Mouse (Mus musculus) ES-E14 (cell line): Measurements from ENCODE around the gene Cul3. TPM values are rescaled to one million over a fixed set of nuclear protein-coding genes. Genes with fewer than 3 reads are reported as not detected.
A peak's percentile ranks its signal among the peaks of the same experiment; 100 is the strongest.

Source experiments
- DNase-seq: peaks from one replicate; pipeline ENCODE4 v3.0.0-alpha.2; 2013; ENCODE audit warnings: low read depth, low spot score
- H3K27ac ChIP-seq: 2 replicates; pipeline ENCODE4 v1.5.1; 2012; ENCODE audit warnings: low read depth, mild to moderate bottlenecking, low read length, moderate library complexity, mixed read lengths; ENCODE audit not compliant: poor library complexity, insufficient read depth, severe bottlenecking
- H3K36me3 ChIP-seq: 2 replicates; pipeline ENCODE4 v1.6.1; 2012; ENCODE audit warnings: mild to moderate bottlenecking, low read length, moderate library complexity, mixed read lengths; ENCODE audit not compliant: control insufficient read depth, poor library complexity, insufficient read depth, severe bottlenecking
- H3K4me1 ChIP-seq, 2 experiments: fragments of 150-350 bp in 1 of 2; sonication (generic) in 1 of 2; 2 replicates each; pipeline ENCODE4 v1.6.1; 2012; ENCODE audit warnings: low read length in 2 of 2, mild to moderate bottlenecking in 1 of 2, mixed read lengths in 1 of 2; ENCODE audit not compliant: control insufficient read depth in 2 of 2, insufficient read depth in 2 of 2, poor library complexity in 1 of 2
- H3K4me3 ChIP-seq, 2 experiments: fragments of 150-350 bp in 1 of 2; sonication (generic) in 1 of 2; 2 replicates each; pipeline ENCODE4 v1.5.1; 2012; ENCODE audit warnings: low read length in 2 of 2, low read depth in 1 of 2, mild to moderate bottlenecking in 1 of 2, mixed read lengths in 1 of 2; ENCODE audit not compliant: insufficient read depth in 1 of 2, poor library complexity in 1 of 2, severe bottlenecking in 1 of 2
- H3K9ac ChIP-seq: 2 replicates; pipeline ENCODE4 v1.6.1; 2012; ENCODE audit warnings: low read depth, mild to moderate bottlenecking, low read length, mixed read lengths; ENCODE audit not compliant: poor library complexity, insufficient read depth, severe bottlenecking
- H3K9me3 ChIP-seq: fragments of 150-350 bp; sonication (generic); 2 replicates; pipeline ENCODE4 v1.6.1; 2012; ENCODE audit warnings: low read depth, mild to moderate bottlenecking, low read length; ENCODE audit not compliant: control insufficient read depth, insufficient read depth
- CHD2 ChIP-seq: IDR thresholded peaks from 2 replicates; pipeline ENCODE4 v1.6.1; 2014; ENCODE audit warnings: mild to moderate bottlenecking, low read depth, low read length, inconsistent platforms
- HCFC1 ChIP-seq: IDR thresholded peaks from 2 replicates; pipeline ENCODE4 v1.6.1; 2012; ENCODE audit warnings: low read length, inconsistent platforms, borderline replicate concordance; ENCODE audit not compliant: insufficient read depth
- MAFK ChIP-seq: IDR thresholded peaks from 2 replicates; pipeline ENCODE4 v1.6.1; 2014; ENCODE audit warnings: mild to moderate bottlenecking, low read depth, low read length, inconsistent platforms; ENCODE audit not compliant: insufficient read depth
- ZC3H11A ChIP-seq: IDR thresholded peaks from 2 replicates; pipeline ENCODE4 v1.6.1; 2012; ENCODE audit warnings: low read depth, mild to moderate bottlenecking, inconsistent platforms, low read length, borderline replicate concordance
- ZNF384 ChIP-seq: IDR thresholded peaks from 2 replicates; pipeline ENCODE4 v1.6.1; 2012; ENCODE audit warnings: low read depth, low read length, inconsistent platforms
- in situ Hi-C, 2 experiments: fragments of 600-800 bp; cut with MboI; formaldehyde crosslinking; loops; one replicate each; pipeline ENCODE4 v1.15.1; 2025; ENCODE audit warnings: low sequenced_read_pairs in 2 of 2, inconsistent platforms in 1 of 2; ENCODE audit not compliant: unreplicated experiment in 2 of 2
- total RNA-seq: library from RNA; depleted of rRNA; stranded (reverse); fragments of 300-350 nt; gene quantifications from 2 replicates; pipeline ENCODE4 v1.2.3, GENCODE M21; 2012

Gene Cul3
- total RNA-seq, 1 experiment: 89.7 TPM

DNA sequence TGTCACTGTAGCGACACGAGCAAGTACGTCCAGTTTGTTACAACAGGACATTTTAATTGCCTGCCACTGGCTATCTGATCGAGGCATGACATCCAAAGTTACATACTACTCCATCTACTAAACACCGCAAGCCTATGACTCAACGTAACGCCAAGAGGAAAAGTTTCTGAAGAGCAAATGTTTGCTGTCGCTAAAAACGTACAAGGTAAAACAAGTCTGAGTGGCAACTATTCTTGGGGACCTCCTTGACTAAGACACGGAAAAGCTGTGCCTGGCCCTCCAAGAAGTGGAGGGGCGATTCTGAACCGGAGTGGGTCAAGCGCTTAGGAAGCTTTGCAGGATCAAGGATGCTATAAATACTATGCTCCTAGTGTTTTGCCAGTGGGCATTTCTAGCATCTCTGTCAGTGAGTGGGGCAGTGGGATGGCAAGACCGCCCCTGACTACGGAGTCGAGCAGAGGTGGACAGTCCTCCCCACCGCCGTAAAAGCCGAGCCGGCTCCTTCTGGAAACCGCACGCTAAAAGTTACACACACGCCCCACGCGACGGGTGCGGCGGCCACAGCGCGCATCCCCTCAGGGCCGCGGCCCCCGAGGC, 757 bp downstream of the Cul3 start:
- no peaks in the 10 kb centered on the region for H3K36me3 ChIP-seq
- TF ChIP-seq ZC3H11A (no peak), CHD2 (no peak), ZNF384 (no peak), HCFC1 (no peak), MAFK (no peak)
- H3K27ac ChIP-seq: peak overlapping the region; percentile 96; the same call in 1 of the 2 replicates
- H3K4me1 ChIP-seq: peaks cover 2 to 5% of the 10 kb centered on the region in 2 experiments; a peak in 2 of 4 replicates
- peak overlapping the region; percentile 98 for H3K9ac ChIP-seq
- no peak for DNase-seq
- H3K4me3 ChIP-seq: peak overlapping the region; percentile 96 to 98
- in situ Hi-C loops: no loop called here
- no peaks in the 10 kb centered on the region for H3K9me3 ChIP-seq

GRCm38 (mm10) chr1:80338398-80338797, 1.9 kb downstream of the Cul3 start:
- Histone ChIP-seq H3K9ac (no peak overlapping the region; the same call in 1 of the 2 replicates), H3K27ac (no peak overlapping the region), H3K9me3 (no peaks in the 10 kb centered on the region), H3K4me1 (peaks cover 2 to 5% of the 10 kb centered on the region in 2 experiments; a peak in 2 of 4 replicates), H3K36me3 (no peaks in the 10 kb centered on the region), H3K4me3 (no peak overlapping the region)
- DNase-seq: no peak
- in situ Hi-C loops: no loop called here
- TF ChIP-seq HCFC1 (no peak), ZC3H11A (no peak), MAFK (no peak), CHD2 (no peak), ZNF384 (no peak)

GRCm38 (mm10) chr1:80335726-80336368, 4.4 kb downstream of the Cul3 start:
- H3K4me1 ChIP-seq: peaks cover 2 to 5% of the 10 kb centered on the region in 2 experiments; a peak in 1 of 4 replicates
- no peak for TF ChIP-seq CHD2
- peak; percentile 62 for TF ChIP-seq MAFK
- H3K9ac ChIP-seq: no peak overlapping the region
- no peak overlapping the region for H3K27ac ChIP-seq
- H3K36me3 ChIP-seq: no peaks in the 10 kb centered on the region
- no peaks in the 10 kb centered on the region for H3K9me3 ChIP-seq
- in situ Hi-C loops: no loop called here
- H3K4me3 ChIP-seq: no peak overlapping the region
- DNase-seq: no peak

GRCm38 (mm10) chr1:80335118-80335517, 5.2 kb downstream of the Cul3 start:
- TF ChIP-seq ZNF384 (no peak), CHD2 (no peak), ZC3H11A (no peak), MAFK (no peak), HCFC1 (no peak)
- H3K4me1 ChIP-seq: peaks cover 2 to 5% of the 10 kb centered on the region in 2 experiments; a peak in 1 of 4 replicates
- no peaks in the 10 kb centered on the region for H3K36me3 ChIP-seq
- no peak overlapping the region for H3K4me3 ChIP-seq
- DNase-seq: no peak
- H3K9ac ChIP-seq: no peak overlapping the region
- no peaks in the 10 kb centered on the region for H3K9me3 ChIP-seq
- H3K27ac ChIP-seq: no peak overlapping the region
- in situ Hi-C loops: no loop called here

DNA sequence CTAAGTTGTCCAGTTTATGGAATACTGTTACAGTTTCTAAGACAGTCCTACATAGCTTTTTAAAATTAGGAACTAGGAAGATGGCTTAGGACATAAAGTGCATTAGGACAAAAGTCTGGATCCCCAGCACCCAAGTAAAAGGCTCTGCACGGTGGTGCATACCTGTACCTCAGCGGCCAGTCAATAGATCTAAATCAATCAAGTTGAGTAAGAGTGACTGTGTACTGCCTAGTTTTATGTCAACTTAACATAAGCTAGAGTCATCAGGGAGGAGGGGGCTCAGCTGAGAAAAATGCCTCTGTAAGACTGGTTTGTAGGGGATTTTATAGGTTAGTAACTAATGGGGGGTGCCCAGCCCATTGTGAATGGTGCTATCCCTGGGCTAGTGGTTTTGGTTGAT, 9.3 kb downstream of the Cul3 start:
- DNase-seq: no peak
- TF ChIP-seq HCFC1 (no peak), MAFK (no peak), CHD2 (no peak), ZNF384 (no peak), ZC3H11A (no peak)
- in situ Hi-C loops: no loop called here
- no peak overlapping the region for H3K9ac ChIP-seq
- no peak overlapping the region for H3K27ac ChIP-seq
- no peak overlapping the region for H3K4me3 ChIP-seq
- H3K4me1 ChIP-seq: no peaks in the 10 kb centered on the region
- H3K36me3 ChIP-seq: no peaks in the 10 kb centered on the region
- no peaks in the 10 kb centered on the region for H3K9me3 ChIP-seq
